Mouse (Mus musculus) ES-E14 (cell line): ENCODE data around the gene Cox19. TPM values are rescaled to one million over a fixed set of nuclear protein-coding genes. Genes with fewer than 3 reads are reported as not detected.

Source experiments
- DNase-seq: peaks from one replicate; pipeline ENCODE4 v3.0.0-alpha.2; 2013; ENCODE audit warnings: low read depth, low spot score
- H3K27ac ChIP-seq: 2 replicates; pipeline ENCODE4 v1.5.1; 2012; ENCODE audit warnings: low read depth, mild to moderate bottlenecking, low read length, moderate library complexity, mixed read lengths; ENCODE audit not compliant: poor library complexity, insufficient read depth, severe bottlenecking
- H3K36me3 ChIP-seq: 2 replicates; pipeline ENCODE4 v1.6.1; 2012; ENCODE audit warnings: mild to moderate bottlenecking, low read length, moderate library complexity, mixed read lengths; ENCODE audit not compliant: control insufficient read depth, poor library complexity, insufficient read depth, severe bottlenecking
- H3K4me1 ChIP-seq, 2 experiments: fragments of 150-350 bp in 1 of 2; sonication (generic) in 1 of 2; 2 replicates each; pipeline ENCODE4 v1.6.1; 2012; ENCODE audit warnings: low read length in 2 of 2, mild to moderate bottlenecking in 1 of 2, mixed read lengths in 1 of 2; ENCODE audit not compliant: control insufficient read depth in 2 of 2, insufficient read depth in 2 of 2, poor library complexity in 1 of 2
- H3K4me3 ChIP-seq, 2 experiments: fragments of 150-350 bp in 1 of 2; sonication (generic) in 1 of 2; 2 replicates each; pipeline ENCODE4 v1.5.1; 2012; ENCODE audit warnings: low read length in 2 of 2, low read depth in 1 of 2, mild to moderate bottlenecking in 1 of 2, mixed read lengths in 1 of 2; ENCODE audit not compliant: insufficient read depth in 1 of 2, poor library complexity in 1 of 2, severe bottlenecking in 1 of 2
- H3K9ac ChIP-seq: 2 replicates; pipeline ENCODE4 v1.6.1; 2012; ENCODE audit warnings: low read depth, mild to moderate bottlenecking, low read length, mixed read lengths; ENCODE audit not compliant: poor library complexity, insufficient read depth, severe bottlenecking
- H3K9me3 ChIP-seq: fragments of 150-350 bp; sonication (generic); 2 replicates; pipeline ENCODE4 v1.6.1; 2012; ENCODE audit warnings: low read depth, mild to moderate bottlenecking, low read length; ENCODE audit not compliant: control insufficient read depth, insufficient read depth
- CHD2 ChIP-seq: IDR thresholded peaks from 2 replicates; pipeline ENCODE4 v1.6.1; 2014; ENCODE audit warnings: mild to moderate bottlenecking, low read depth, low read length, inconsistent platforms
- HCFC1 ChIP-seq: IDR thresholded peaks from 2 replicates; pipeline ENCODE4 v1.6.1; 2012; ENCODE audit warnings: low read length, inconsistent platforms, borderline replicate concordance; ENCODE audit not compliant: insufficient read depth
- MAFK ChIP-seq: IDR thresholded peaks from 2 replicates; pipeline ENCODE4 v1.6.1; 2014; ENCODE audit warnings: mild to moderate bottlenecking, low read depth, low read length, inconsistent platforms; ENCODE audit not compliant: insufficient read depth
- ZC3H11A ChIP-seq: IDR thresholded peaks from 2 replicates; pipeline ENCODE4 v1.6.1; 2012; ENCODE audit warnings: low read depth, mild to moderate bottlenecking, inconsistent platforms, low read length, borderline replicate concordance
- ZNF384 ChIP-seq: IDR thresholded peaks from 2 replicates; pipeline ENCODE4 v1.6.1; 2012; ENCODE audit warnings: low read depth, low read length, inconsistent platforms
- in situ Hi-C, 2 experiments: fragments of 600-800 bp; cut with MboI; formaldehyde crosslinking; loops; one replicate each; pipeline ENCODE4 v1.15.1; 2025; ENCODE audit warnings: low sequenced_read_pairs in 2 of 2, inconsistent platforms in 1 of 2; ENCODE audit not compliant: unreplicated experiment in 2 of 2
- total RNA-seq: library from RNA; depleted of rRNA; stranded (reverse); fragments of 300-350 nt; gene quantifications from 2 replicates; pipeline ENCODE4 v1.2.3, GENCODE M21; 2012

Cox19 gene
- total RNA-seq, 1 experiment: 26.6 TPM

DNA sequence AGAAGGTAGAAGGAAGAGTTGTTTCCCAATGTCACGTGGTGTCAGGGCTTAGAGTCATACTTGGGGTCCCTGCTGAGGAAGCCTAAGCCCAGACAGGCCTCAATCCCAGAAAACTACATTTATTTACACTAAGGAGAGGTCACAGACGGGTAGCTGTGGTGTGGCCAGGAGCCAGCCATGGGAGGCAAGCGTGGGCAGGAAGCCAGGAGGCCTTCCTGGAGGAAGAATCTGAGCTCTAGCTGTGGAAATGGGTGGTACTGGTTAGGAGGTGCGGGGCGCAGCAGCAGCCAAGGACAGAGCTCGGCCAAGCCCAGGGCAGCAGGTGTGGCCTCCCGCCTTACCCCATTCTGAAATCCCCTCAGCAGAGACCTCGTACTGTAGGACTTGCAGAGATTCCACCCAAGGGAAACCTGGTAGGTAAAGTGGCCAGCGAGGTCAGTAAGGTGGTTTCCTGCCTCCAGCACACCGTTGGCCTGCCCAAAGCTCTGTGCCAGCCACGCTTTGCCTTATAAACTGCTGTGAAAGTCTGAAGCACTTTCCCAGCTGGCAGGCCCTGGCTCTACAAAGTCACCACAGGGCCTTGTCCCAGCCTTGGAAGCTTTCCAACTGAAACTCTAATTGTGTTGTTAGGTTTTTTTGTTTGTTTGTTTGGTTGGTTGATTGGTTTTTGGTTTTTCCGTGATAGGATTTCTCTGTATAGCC is 36.1 kb downstream of the Cox19 start:
- Histone ChIP-seq H3K9me3 (no peaks in the 10 kb centered on the region), H3K4me3 (no peak overlapping the region), H3K9ac (no peak overlapping the region), H3K36me3 (no peaks in the 10 kb centered on the region; the same call in 1 of the 2 replicates), H3K27ac (no peak overlapping the region), H3K4me1 (peaks cover 0 to 15% of the 10 kb centered on the region in 2 experiments; a peak in 2 of 4 replicates)
- in situ Hi-C loops: no loop called here
- DNase-seq: no peak
- TF ChIP-seq ZNF384: no peak
- TF ChIP-seq CHD2: no peak
- no peak for TF ChIP-seq HCFC1
- no peak for TF ChIP-seq ZC3H11A
- TF ChIP-seq MAFK: no peak

DNA sequence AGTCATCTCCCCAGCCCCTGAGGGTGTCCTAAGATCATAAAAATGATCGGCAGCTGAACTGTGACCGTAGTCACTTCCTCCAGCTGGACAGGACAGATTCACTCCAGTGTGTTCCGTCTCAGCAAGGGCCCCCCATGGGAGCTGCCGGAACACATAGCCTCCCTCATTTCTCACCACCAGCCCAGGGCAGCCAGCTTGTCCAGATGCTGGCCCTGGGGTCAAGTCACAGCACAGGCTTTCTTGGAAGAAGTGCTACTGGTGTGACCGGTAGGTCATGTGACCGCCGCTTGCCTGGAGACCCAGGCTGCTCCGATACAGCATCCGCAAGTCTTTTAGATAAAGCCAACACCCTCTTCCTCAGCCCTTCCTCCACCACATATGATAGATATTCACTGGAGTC is 37.7 kb downstream of the Cox19 start:
- no peak for DNase-seq
- H3K36me3 ChIP-seq: peaks cover 4% of the 10 kb centered on the region; the same call in 1 of the 2 replicates
- H3K9ac ChIP-seq: no peak overlapping the region
- H3K4me3 ChIP-seq: no peak overlapping the region
- H3K9me3 ChIP-seq: no peaks in the 10 kb centered on the region
- H3K27ac ChIP-seq: no peak overlapping the region
- H3K4me1 ChIP-seq: peaks cover 0 to 15% of the 10 kb centered on the region in 2 experiments; a peak in 2 of 4 replicates
- in situ Hi-C loops: no loop called here
- TF ChIP-seq HCFC1: no peak
- TF ChIP-seq ZC3H11A: no peak
- TF ChIP-seq ZNF384: no peak
- no peak for TF ChIP-seq MAFK
- TF ChIP-seq CHD2: no peak

DNA sequence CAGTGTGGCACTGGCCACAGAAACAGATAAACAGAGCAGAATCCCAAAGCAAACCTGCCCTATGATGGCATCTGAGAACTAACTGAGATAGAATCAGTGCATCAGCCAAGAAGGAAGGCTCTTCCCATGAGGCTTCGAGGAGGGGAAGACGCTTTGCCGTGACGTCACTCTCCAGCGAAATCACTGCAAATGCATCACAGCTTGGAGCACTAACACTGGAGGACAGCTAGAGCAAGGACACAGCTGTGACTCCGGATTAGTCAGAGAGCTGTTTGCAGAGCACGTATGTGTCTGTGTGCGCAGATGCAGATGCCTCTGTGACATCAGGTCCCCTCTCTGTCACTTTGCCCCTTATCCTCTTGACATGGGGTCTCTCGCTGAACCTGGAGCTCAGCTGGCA is 39.4 kb downstream of the Cox19 start:
- H3K36me3 ChIP-seq: peaks cover 6% of the 10 kb centered on the region; the same call in 1 of the 2 replicates
- H3K4me3 ChIP-seq: no peak overlapping the region
- in situ Hi-C loops: no loop called here
- TF ChIP-seq MAFK: no peak
- TF ChIP-seq ZNF384: no peak
- TF ChIP-seq ZC3H11A: no peak
- TF ChIP-seq HCFC1: no peak
- no peak for TF ChIP-seq CHD2
- H3K4me1 ChIP-seq: peaks cover 0 to 5% of the 10 kb centered on the region in 2 experiments; a peak in 2 of 4 replicates
- no peak overlapping the region for H3K9ac ChIP-seq
- no peaks in the 10 kb centered on the region for H3K9me3 ChIP-seq
- H3K27ac ChIP-seq: no peak overlapping the region
- no peak for DNase-seq

DNA sequence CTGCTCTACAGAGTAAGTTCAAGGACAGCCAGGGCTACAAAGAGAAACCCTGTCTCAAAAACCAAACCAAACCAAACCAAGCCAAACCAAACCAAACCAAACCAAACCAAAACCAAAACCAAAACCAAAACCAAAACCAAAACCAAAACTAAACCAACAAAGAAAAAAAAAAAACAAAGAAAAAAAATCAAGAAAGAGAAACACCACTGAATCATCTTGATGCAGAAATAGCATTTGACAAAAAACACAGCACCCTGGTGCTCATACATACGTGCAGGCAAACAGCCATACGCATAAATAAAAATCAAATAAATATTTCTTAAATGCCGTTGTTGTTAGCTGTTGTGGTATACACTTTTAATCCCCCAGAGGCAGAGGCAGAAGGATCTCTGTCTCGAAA is 40.7 kb downstream of the Cox19 start:
- H3K27ac ChIP-seq: no peak overlapping the region
- H3K9ac ChIP-seq: no peak overlapping the region
- peaks cover 6% of the 10 kb centered on the region; the same call in 1 of the 2 replicates for H3K36me3 ChIP-seq
- TF ChIP-seq HCFC1 (no peak), ZNF384 (no peak), ZC3H11A (no peak), MAFK (no peak), CHD2 (no peak)
- H3K4me1 ChIP-seq: peaks cover 0 to 6% of the 10 kb centered on the region in 2 experiments; a peak in 2 of 4 replicates
- no peaks in the 10 kb centered on the region for H3K9me3 ChIP-seq
- DNase-seq: no peak
- H3K4me3 ChIP-seq: no peak overlapping the region
- in situ Hi-C loops: no loop called here

DNA sequence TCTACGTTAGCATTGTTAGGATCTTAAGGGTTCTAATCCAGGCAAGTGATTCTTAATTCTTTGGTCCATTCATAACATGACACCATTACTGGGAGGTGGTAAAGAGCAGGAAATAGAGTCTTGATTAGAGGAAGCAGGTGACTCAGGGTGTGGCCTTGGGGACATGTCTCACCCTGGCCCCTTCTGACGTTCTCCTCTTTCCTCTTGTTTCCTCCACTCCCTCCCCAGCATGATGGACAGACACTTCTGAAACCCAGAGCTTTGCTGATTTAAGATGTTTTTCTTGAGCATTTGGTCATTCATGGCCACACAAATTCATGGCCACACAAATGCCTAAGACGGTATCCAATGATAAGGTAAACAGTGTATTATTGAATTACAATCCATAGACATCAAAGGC is 41.3 kb downstream of the Cox19 start:
- in situ Hi-C loops: no loop called here
- TF ChIP-seq MAFK (no peak), ZC3H11A (no peak), ZNF384 (no peak), HCFC1 (no peak), CHD2 (no peak)
- H3K27ac ChIP-seq: no peak overlapping the region
- H3K4me3 ChIP-seq: no peak overlapping the region
- DNase-seq: no peak
- H3K9me3 ChIP-seq: no peaks in the 10 kb centered on the region
- peaks cover 9% of the 10 kb centered on the region; the same call in 1 of the 2 replicates for H3K36me3 ChIP-seq
- H3K4me1 ChIP-seq: peaks cover 0 to 6% of the 10 kb centered on the region in 2 experiments; a peak in 2 of 4 replicates
- H3K9ac ChIP-seq: no peak overlapping the region
